Mouse (Mus musculus): ENCODE results near the gene Ncapd3.

DNA sequence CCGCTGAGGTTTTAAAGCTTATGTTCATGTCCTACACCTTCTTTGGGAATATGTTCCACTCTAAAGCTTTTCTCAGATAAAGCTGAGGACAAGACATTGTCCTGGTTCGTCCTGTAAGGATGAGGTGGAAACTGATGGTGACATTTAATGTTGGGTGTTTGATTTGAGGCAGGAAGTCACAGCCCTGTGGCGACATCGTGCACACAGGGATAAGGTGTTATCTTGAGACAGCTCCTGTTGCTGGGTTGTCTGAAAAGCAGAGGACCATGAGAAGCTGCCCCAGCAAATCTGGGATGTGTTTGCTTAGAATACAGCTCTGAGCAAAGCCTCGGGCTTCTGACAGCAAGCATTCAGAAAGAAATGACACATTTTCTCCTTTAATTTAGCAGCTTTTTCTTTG, 56.3 kb downstream of the Ncapd3 start:
- no peak for TF ChIP-seq CTCF (IDR thresholded peaks at IDR 0.05; ENCODE audit: borderline replicate concordance, extremely low read depth, insufficient read depth, insufficient read length)
- TF ChIP-seq POLR2A (IDR thresholded peaks at IDR 0.05; ENCODE audit: borderline replicate concordance, extremely low read depth, insufficient read depth, insufficient read length, poor library complexity, severe bottlenecking), result no peak

Measured in brain, embryonic 14.5 days (tissue).